Mouse (Mus musculus): ENCODE results near the gene Trpv2. TPM values are rescaled to one million over a fixed set of nuclear protein-coding genes. Genes with fewer than 3 reads are reported as not detected.
A peak's percentile ranks its signal among the peaks of the same experiment; 100 is the strongest.

Gene Trpv2
- 3.9 and 4.2 TPM in 2 replicates for polyA plus RNA-seq (2014; fragmentation: Nextera tagmentation; extraction: Ambion mirVana)

GRCm38 (mm10) chr11:62573959-62574702 lies at the start of gene Trpv2:
TSS of gene Trpv2 (plus strand) at chr11:62574486.
- no peaks in the 10 kb centered on the region for H3K9me3 ChIP-seq (ENCODE audit: low read depth, low read length)
- peaks cover 4% of the 10 kb centered on the region; the same call in 1 of the 2 replicates for H3K27me3 ChIP-seq (ENCODE audit: insufficient read depth, low read length)
- H3K4me1 ChIP-seq (ENCODE audit: insufficient read depth) = peaks cover 3% of the 10 kb centered on the region
- ATAC-seq (ENCODE audit: insufficient read depth) = no peak
- no peak within 1 kb of the TSS for H3K27ac ChIP-seq (ENCODE audit: low read depth)
- no peak for DNase-seq
- peak within 1 kb of the TSS; percentile 81 for H3K4me2 ChIP-seq
- H3K9ac ChIP-seq = peak within 1 kb of the TSS; percentile 18; the same call in 1 of the 2 replicates
- no peak for TF ChIP-seq CTCF (IDR thresholded peaks at IDR 0.05; ENCODE audit: low read depth)
- peak within 1 kb of the TSS; percentile 46 for H3K4me3 ChIP-seq (ENCODE audit: low read depth, low read length)
- WGBS = 74% methylated on average over 6 of the region's 6 CpGs
- H3K36me3 ChIP-seq (ENCODE audit: insufficient read depth) = no peaks in the 10 kb centered on the region

- DNase-seq (no peak), ATAC-seq (ENCODE audit: insufficient read depth) (no peak)
- Histone ChIP-seq H3K9ac (no peak overlapping the region), H3K9me3 (ENCODE audit: low read depth, low read length) (no peaks in the 10 kb centered on the region), H3K36me3 (ENCODE audit: insufficient read depth) (no peaks in the 10 kb centered on the region), H3K4me3 (ENCODE audit: low read depth, low read length) (no peak overlapping the region), H3K4me1 (ENCODE audit: insufficient read depth) (no peaks in the 10 kb centered on the region), H3K27ac (ENCODE audit: low read depth) (no peak overlapping the region), H3K4me2 (no peak overlapping the region), H3K27me3 (ENCODE audit: insufficient read depth, low read length) (peaks cover 19% of the 10 kb centered on the region; the same call in 1 of the 2 replicates)
- no peak for TF ChIP-seq CTCF (IDR thresholded peaks at IDR 0.05; ENCODE audit: low read depth)
- 82% methylated on average over 8 of the region's 8 CpGs for WGBS
Measured at GRCm38 (mm10) chr11:62537089-62537488, 37.2 kb upstream of the Trpv2 start.

GRCm38 (mm10) chr11:62537590-62537989 lies 36.7 kb upstream of the Trpv2 start:
- Histone ChIP-seq H3K9ac (no peak overlapping the region), H3K4me3 (ENCODE audit: low read depth, low read length) (no peak overlapping the region), H3K4me1 (ENCODE audit: insufficient read depth) (no peaks in the 10 kb centered on the region), H3K4me2 (peak overlapping the region; percentile 43), H3K36me3 (ENCODE audit: insufficient read depth) (no peaks in the 10 kb centered on the region), H3K9me3 (ENCODE audit: low read depth, low read length) (no peaks in the 10 kb centered on the region), H3K27me3 (ENCODE audit: insufficient read depth, low read length) (peaks cover 19% of the 10 kb centered on the region; the same call in 1 of the 2 replicates), H3K27ac (ENCODE audit: low read depth) (no peak overlapping the region)
- DNase-seq (no peak), ATAC-seq (ENCODE audit: insufficient read depth) (no peak)
- TF ChIP-seq CTCF (IDR thresholded peaks at IDR 0.05; ENCODE audit: low read depth) = no peak
- 42% methylated on average over 7 of the region's 7 CpGs for WGBS

GRCm38 (mm10) chr11:62538321-62539088 lies 35.8 kb upstream of the Trpv2 start:
- Histone ChIP-seq H3K9me3 (ENCODE audit: low read depth, low read length) (no peaks in the 10 kb centered on the region), H3K4me3 (ENCODE audit: low read depth, low read length) (peak overlapping the region; percentile 74), H3K36me3 (ENCODE audit: insufficient read depth) (no peaks in the 10 kb centered on the region), H3K27me3 (ENCODE audit: insufficient read depth, low read length) (peaks cover 19% of the 10 kb centered on the region; the same call in 1 of the 2 replicates), H3K27ac (ENCODE audit: low read depth) (0 out of 2 replicates have a peak overlapping the region, but pooled peaks have one; percentile 8), H3K4me1 (ENCODE audit: insufficient read depth) (no peaks in the 10 kb centered on the region), H3K4me2 (peak overlapping the region; percentile 96), H3K9ac (peak overlapping the region; percentile 85)
- under 1% methylated on average over 58 of the region's 73 CpGs for WGBS
- peak; percentile 63 for DNase-seq
- no peak for TF ChIP-seq CTCF (IDR thresholded peaks at IDR 0.05; ENCODE audit: low read depth)
- peak; percentile 83 for ATAC-seq (ENCODE audit: insufficient read depth)

- no peak for TF ChIP-seq CTCF (IDR thresholded peaks at IDR 0.05; ENCODE audit: low read depth)
- Histone ChIP-seq H3K36me3 (ENCODE audit: insufficient read depth) (no peaks in the 10 kb centered on the region), H3K27ac (ENCODE audit: low read depth) (0 out of 2 replicates have a peak within 1 kb of the TSS, but pooled peaks have one; percentile 8), H3K4me3 (ENCODE audit: low read depth, low read length) (peak within 1 kb of the TSS; percentile 74), H3K9ac (peak within 1 kb of the TSS; percentile 85), H3K4me2 (peak within 1 kb of the TSS; percentile 96), H3K27me3 (ENCODE audit: insufficient read depth, low read length) (peaks cover 19% of the 10 kb centered on the region; the same call in 1 of the 2 replicates), H3K9me3 (ENCODE audit: low read depth, low read length) (no peaks in the 10 kb centered on the region), H3K4me1 (ENCODE audit: insufficient read depth) (no peaks in the 10 kb centered on the region)
- WGBS = 7% methylated on average over 47 of the region's 57 CpGs
- peak; percentile 62 for ATAC-seq (ENCODE audit: insufficient read depth)
- peak; percentile 82 for DNase-seq
Measured at GRCm38 (mm10) chr11:62539089-62539890, 35.0 kb upstream of the Trpv2 start, which contains the start of gene Cenpv. TSS of gene Cenpv (minus strand) at chr11:62539261.

GRCm38 (mm10) chr11:62540167-62540566 lies 34.1 kb upstream of the Trpv2 start:
- Histone ChIP-seq H3K4me3 (ENCODE audit: low read depth, low read length) (no peak overlapping the region), H3K9ac (no peak overlapping the region), H3K9me3 (ENCODE audit: low read depth, low read length) (no peaks in the 10 kb centered on the region), H3K27ac (ENCODE audit: low read depth) (no peak overlapping the region), H3K4me2 (no peak overlapping the region), H3K36me3 (ENCODE audit: insufficient read depth) (no peaks in the 10 kb centered on the region), H3K27me3 (ENCODE audit: insufficient read depth, low read length) (peaks cover 19% of the 10 kb centered on the region; the same call in 1 of the 2 replicates), H3K4me1 (ENCODE audit: insufficient read depth) (no peaks in the 10 kb centered on the region)
- ATAC-seq (ENCODE audit: insufficient read depth) = no peak
- TF ChIP-seq CTCF (IDR thresholded peaks at IDR 0.05; ENCODE audit: low read depth) = no peak
- 75% methylated on average over 7 of the region's 7 CpGs for WGBS
- DNase-seq = no peak
